Mouse (Mus musculus): ENCODE data around the gene Ugt2b38. TPM values are rescaled to one million over a fixed set of nuclear protein-coding genes. Genes with fewer than 3 reads are reported as not detected.

Gene Ugt2b38
- not detected for polyA plus RNA-seq (2015; fragmentation: Illumina TruSeq; extraction: RNeasy Lipid Tissue Mini Kit (QIAGEN cat#74804); ENCODE audit: insufficient read depth, low replicate concordance)

DNA sequence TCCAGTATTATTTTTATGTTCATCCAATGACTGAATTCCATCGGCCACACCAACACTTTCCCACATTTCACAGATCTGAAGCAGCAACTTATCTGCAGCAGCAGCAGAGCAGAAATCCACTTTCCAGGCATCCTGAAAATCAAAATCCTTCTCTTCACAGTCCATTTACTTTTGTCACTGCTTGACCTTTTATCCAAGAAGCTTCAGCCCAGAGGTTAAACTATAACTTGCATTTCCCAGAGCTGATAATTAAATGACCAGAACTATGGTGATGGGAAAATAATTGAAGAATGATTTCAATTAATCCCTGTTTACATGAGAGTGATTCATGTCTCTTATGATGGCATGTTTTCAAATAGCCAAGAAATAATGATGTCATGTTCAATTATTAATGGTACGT, at the start of gene Ugt2b38:
Gene Ugt2b38, minus strand, starts transcription at position 163 of the 400 bp plus-strand sequence.

Other genes with a start within 250 kb of the Ugt2b38 start
- gene Ugt2b37, start 169.4 kb downstream of the Ugt2b38 start, polyA plus RNA-seq (2015; fragmentation: Illumina TruSeq; extraction: RNeasy Lipid Tissue Mini Kit (QIAGEN cat#74804); ENCODE audit: insufficient read depth, low replicate concordance) = not detected
- gene Ugt2a3, start 87.0 kb downstream of the Ugt2b38 start, polyA plus RNA-seq (2015; fragmentation: Illumina TruSeq; extraction: RNeasy Lipid Tissue Mini Kit (QIAGEN cat#74804); ENCODE audit: insufficient read depth, low replicate concordance) = not detected
- gene Ugt2a2, start 58.1 kb upstream of the Ugt2b38 start, polyA plus RNA-seq (2015; fragmentation: Illumina TruSeq; extraction: RNeasy Lipid Tissue Mini Kit (QIAGEN cat#74804); ENCODE audit: insufficient read depth, low replicate concordance) = not detected
- not detected for gene Gm43638, start 62.6 kb upstream of the Ugt2b38 start, polyA plus RNA-seq (2015; fragmentation: Illumina TruSeq; extraction: RNeasy Lipid Tissue Mini Kit (QIAGEN cat#74804); ENCODE audit: insufficient read depth, low replicate concordance)
- gene Ugt2a1, start 66.7 kb upstream of the Ugt2b38 start, polyA plus RNA-seq (2015; fragmentation: Illumina TruSeq; extraction: RNeasy Lipid Tissue Mini Kit (QIAGEN cat#74804); ENCODE audit: insufficient read depth, low replicate concordance) = not detected
- gene Sult1b1, start 114.0 kb upstream of the Ugt2b38 start, polyA plus RNA-seq (2015; fragmentation: Illumina TruSeq; extraction: RNeasy Lipid Tissue Mini Kit (QIAGEN cat#74804); ENCODE audit: insufficient read depth, low replicate concordance) = not detected
- gene Sult1d1, start 144.8 kb upstream of the Ugt2b38 start, polyA plus RNA-seq (2015; fragmentation: Illumina TruSeq; extraction: RNeasy Lipid Tissue Mini Kit (QIAGEN cat#74804); ENCODE audit: insufficient read depth, low replicate concordance) = not detected
- gene Sult1e1, start 167.4 kb upstream of the Ugt2b38 start, polyA plus RNA-seq (2015; fragmentation: Illumina TruSeq; extraction: RNeasy Lipid Tissue Mini Kit (QIAGEN cat#74804); ENCODE audit: insufficient read depth, low replicate concordance) = 0.77 TPM
- not detected for gene Csn1s1, start 242.0 kb upstream of the Ugt2b38 start, polyA plus RNA-seq (2015; fragmentation: Illumina TruSeq; extraction: RNeasy Lipid Tissue Mini Kit (QIAGEN cat#74804); ENCODE audit: insufficient read depth, low replicate concordance)

Data from spleen, adult 10 weeks (tissue).